ENCODE assay signal across 16 mouse cellular contexts in the genomic region with DNA sequence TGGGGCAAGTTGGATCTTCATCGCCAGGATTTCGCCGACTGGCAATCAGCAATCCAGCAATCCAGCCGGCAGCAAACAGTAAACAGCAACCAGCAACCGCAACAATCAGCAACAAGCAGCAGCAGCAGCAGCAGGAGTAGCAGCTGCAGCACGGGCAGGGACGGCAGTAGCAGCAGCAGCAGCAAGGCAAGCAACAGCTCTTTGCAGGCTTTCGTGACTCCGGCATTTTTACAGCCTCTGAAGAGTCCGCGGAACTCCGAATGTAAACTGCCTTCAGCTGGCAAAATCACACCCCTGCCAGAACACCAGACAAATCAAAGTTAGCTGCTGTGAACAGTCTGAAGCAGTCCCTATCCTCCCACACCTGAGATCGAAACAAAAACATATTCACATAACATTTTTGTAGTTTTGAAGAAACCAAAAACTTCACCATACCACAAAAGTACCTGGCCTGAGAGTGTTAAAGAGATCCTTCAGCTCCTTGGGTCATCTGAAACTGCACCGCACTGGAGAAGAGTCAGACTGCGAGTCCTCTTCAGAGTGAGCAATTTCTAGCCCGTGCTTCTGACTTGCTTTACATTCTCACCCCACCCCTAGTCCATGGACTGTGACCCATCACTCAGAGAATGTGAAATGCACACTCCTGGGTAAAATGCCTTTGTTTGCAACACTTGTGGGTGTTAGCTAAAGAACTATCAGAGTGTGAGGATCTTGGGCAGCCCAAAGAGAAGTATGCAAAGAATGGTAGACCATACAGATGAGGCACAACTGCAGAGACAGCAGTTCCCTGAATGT. TPM values are rescaled to one million over a fixed set of nuclear protein-coding genes. Genes with fewer than 3 reads are reported as not detected.
A peak's percentile ranks its signal among the peaks of the same experiment; 100 is the strongest.
DNase-seq lines count a peak whose midpoint lies in the region; ATAC-seq and TF ChIP-seq lines count a peak whose summit lies in the region.
"Had no signal": no experiment of that assay in that cellular context is flagged by ENCODE, and none has a peak within 500 bp of the region (broad histone marks: within the 10 kb centered on the region; RNA-seq: fewer than 3 reads in every experiment).

No protein-coding gene starts in this region.

- peak overlapping the region; percentile 8; the same call in 1 of the 2 replicates for H3K9ac ChIP-seq in heart, embryonic 14.5 days (ENCODE audit: low read length)
- no peak overlapping the region for H3K9ac ChIP-seq in heart, adult 2 months (ENCODE audit: low read depth, low read length)
- H3K9ac ChIP-seq in kidney, postnatal 0 days (ENCODE audit: low read depth, low read length) = no peak overlapping the region
- H3K9ac ChIP-seq in intestine, embryonic 16.5 days (ENCODE audit: low read depth, low read length) = peak overlapping the region; percentile 45; the same call in 1 of the 2 replicates
- no peak overlapping the region for H3K9ac ChIP-seq in liver, embryonic 12.5 days

- no peaks in the 10 kb centered on the region for H3K36me3 ChIP-seq in heart, embryonic 14.5 days (ENCODE audit: control insufficient read depth, insufficient read depth, low read length)
- H3K36me3 ChIP-seq in heart, adult 2 months (ENCODE audit: control insufficient read depth, insufficient read depth, low read length) = no peaks in the 10 kb centered on the region
- no peaks in the 10 kb centered on the region for H3K36me3 ChIP-seq in kidney, postnatal 0 days (ENCODE audit: insufficient read depth, low read length)
- no peaks in the 10 kb centered on the region for H3K36me3 ChIP-seq in intestine, embryonic 16.5 days (ENCODE audit: control insufficient read depth, insufficient read depth, low read length)
- no peaks in the 10 kb centered on the region for H3K36me3 ChIP-seq in liver, embryonic 12.5 days
- H3K36me3 ChIP-seq: midbrain, embryonic 10.5 days had no signal

- H3K27me3 ChIP-seq in heart, embryonic 14.5 days (ENCODE audit: control insufficient read depth, insufficient read depth, low read length) = no peaks in the 10 kb centered on the region
- no peaks in the 10 kb centered on the region for H3K27me3 ChIP-seq in heart, adult 2 months (ENCODE audit: control insufficient read depth, insufficient read depth, low read length)
- no peaks in the 10 kb centered on the region for H3K27me3 ChIP-seq in kidney, postnatal 0 days (ENCODE audit: insufficient read depth, low read length)
- no peaks in the 10 kb centered on the region for H3K27me3 ChIP-seq in intestine, embryonic 16.5 days (replicated peaks; ENCODE audit: control insufficient read depth, insufficient read depth, low read length)
- no peaks in the 10 kb centered on the region for H3K27me3 ChIP-seq in liver, embryonic 12.5 days (replicated peaks)

- intact Hi-C loops in heart, adult 2 months (cut with DNase I) = no loop called here

- no peak for TF ChIP-seq EP300 in heart, adult 2 months (IDR thresholded peaks at IDR 0.05; ENCODE audit: insufficient read depth, low read depth, low read length)

- H3K27ac ChIP-seq in heart, embryonic 14.5 days (replicated peaks in 1 of 2; ENCODE audit: control insufficient read depth in 1 of 2, insufficient read depth in 1 of 2, low read depth in 2 of 2, low read length in 2 of 2) = no peak overlapping the region
- no peak overlapping the region for H3K27ac ChIP-seq in heart, adult 2 months
- no peak overlapping the region for H3K27ac ChIP-seq in kidney, postnatal 0 days
- no peak overlapping the region for H3K27ac ChIP-seq in intestine, embryonic 16.5 days (ENCODE audit: low read length)
- no peak overlapping the region for H3K27ac ChIP-seq in liver, embryonic 12.5 days
- H3K27ac ChIP-seq: left cerebral cortex, adult 2 months; midbrain, embryonic 10.5 days had no signal

- no peak for DNase-seq in heart, adult 2 months
- DNase-seq in kidney, postnatal 0 days (ENCODE audit: low spot score) = no peak
- DNase-seq in kidney, adult 18-20 months = no peak
- peak; percentile 27 for DNase-seq in R1 (ENCODE audit: low read depth, low spot score)
- no peak for DNase-seq in thymus, postnatal 36 days
- DNase-seq: adrenal gland, postnatal 36 days; cerebellum, adult 2 months; gastrocnemius, postnatal 14 days; lung, postnatal 4 days; spleen, adult 18-20 months; thymus, postnatal 25 days had no signal

- peaks cover 5 to 6% of the 10 kb centered on the region in 2 experiments; a peak in 3 of 4 replicates for H3K4me1 ChIP-seq in heart, embryonic 14.5 days (ENCODE audit: control insufficient read depth in 2 of 2, insufficient read depth in 2 of 2, low read length in 2 of 2)
- H3K4me1 ChIP-seq in heart, adult 2 months (ENCODE audit: control insufficient read depth, insufficient read depth, low read length) = no peaks in the 10 kb centered on the region
- no peaks in the 10 kb centered on the region for H3K4me1 ChIP-seq in kidney, postnatal 0 days (replicated peaks; ENCODE audit: insufficient read depth, low read length)
- no peaks in the 10 kb centered on the region; the same call in 1 of the 2 replicates for H3K4me1 ChIP-seq in intestine, embryonic 16.5 days (ENCODE audit: control insufficient read depth, insufficient read depth, low read length)
- H3K4me1 ChIP-seq in liver, embryonic 12.5 days = no peaks in the 10 kb centered on the region

- 49% methylated on average over 16 of the region's 16 CpGs for WGBS in heart, embryonic 14.5 days
- 66% methylated on average over 16 of the region's 16 CpGs for WGBS in heart, adult 2 months
- WGBS in kidney, postnatal 0 days = 49% methylated on average over 16 of the region's 16 CpGs
- 45% methylated on average over 16 of the region's 16 CpGs for WGBS in intestine, embryonic 16.5 days
- 70% methylated on average over 16 of the region's 16 CpGs for WGBS in liver, embryonic 12.5 days (ENCODE audit: insufficient replicate concordance)

- TF ChIP-seq POLR2A in heart, adult 2 months (IDR thresholded peaks at IDR 0.05; ENCODE audit: insufficient read depth, low read depth, low read length) = no peak

- H3K4me2 ChIP-seq in heart, embryonic 14.5 days (ENCODE audit: low read length) = peak overlapping the region; percentile 43
- H3K4me2 ChIP-seq in kidney, postnatal 0 days (ENCODE audit: low read length) = peak overlapping the region; percentile 35
- H3K4me2 ChIP-seq in intestine, embryonic 16.5 days (ENCODE audit: low read depth, low read length) = peak overlapping the region; percentile 37
- H3K4me2 ChIP-seq in liver, embryonic 12.5 days = no peak overlapping the region

- ATAC-seq in heart, embryonic 14.5 days (ENCODE audit: insufficient number of reproducible peaks, insufficient read depth, low FRiP score, low read depth) = no peak
- ATAC-seq in kidney, postnatal 0 days (replicated peaks; ENCODE audit: low FRiP score, low read depth) = no peak
- ATAC-seq in intestine, embryonic 16.5 days = peak; percentile 71
- no peak for ATAC-seq in liver, embryonic 12.5 days

- no peak for TF ChIP-seq CTCF in heart, adult 2 months (IDR thresholded peaks at IDR 0.05)
- no peak for TF ChIP-seq CTCF in kidney, postnatal 0 days (IDR thresholded peaks at IDR 0.05; ENCODE audit: low read depth)

- H3K4me3 ChIP-seq in heart, embryonic 14.5 days (ENCODE audit: control insufficient read depth in 1 of 2, insufficient read depth in 1 of 2, low read depth in 1 of 2, low read length in 2 of 2) = peak overlapping the region; percentile 4 to 8; a peak in 3 of 4 replicates
- no peak overlapping the region for H3K4me3 ChIP-seq in heart, adult 2 months
- H3K4me3 ChIP-seq in kidney, postnatal 0 days (replicated peaks; ENCODE audit: low read depth, low read length) = no peak overlapping the region
- H3K4me3 ChIP-seq in intestine, embryonic 16.5 days (ENCODE audit: low read length) = peak overlapping the region; percentile 22
- H3K4me3 ChIP-seq in liver, embryonic 12.5 days = no peak overlapping the region
- H3K4me3 ChIP-seq: left cerebral cortex, adult 2 months; midbrain, embryonic 10.5 days had no signal

- no peaks in the 10 kb centered on the region for H3K9me3 ChIP-seq in heart, embryonic 14.5 days (ENCODE audit: control insufficient read depth, low read length)
- H3K9me3 ChIP-seq in kidney, postnatal 0 days (replicated peaks; ENCODE audit: low read length) = no peaks in the 10 kb centered on the region
- no peaks in the 10 kb centered on the region for H3K9me3 ChIP-seq in intestine, embryonic 16.5 days (ENCODE audit: control insufficient read depth, low read length)
- no peaks in the 10 kb centered on the region for H3K9me3 ChIP-seq in liver, embryonic 12.5 days (replicated peaks)
- H3K9me3 ChIP-seq: midbrain, embryonic 10.5 days had no signal

- H3K79me2 ChIP-seq in heart, adult 2 months (replicated peaks; ENCODE audit: control insufficient read depth, insufficient read depth, low read length) = no peaks in the 10 kb centered on the region

RNA-seq across cellular contexts. Expression of a gene that starts 36.8 kb away (rescaled TPM):
- polyA plus RNA-seq in heart, embryonic 14.5 days (2014; fragmentation: Nextera tagmentation; extraction: Ambion mirVana) = 0.35 and 0.47 TPM in 2 replicates
- total RNA-seq in heart, adult 2 months (2021) = under 1 TPM; 0.32 to 0.81 TPM
- 0.21 and 0.23 TPM in 2 replicates for polyA plus RNA-seq in heart, adult 2 months (2012; rRNA removed)
- polyA plus RNA-seq in kidney, postnatal 0 days (2015; fragmentation: Nextera tagmentation; extraction: Ambion mirVana) = 0.70 and 0.74 TPM in 2 replicates
- 0.28 and 0.34 TPM in 2 replicates for polyA plus RNA-seq in intestine, embryonic 16.5 days (2015; fragmentation: Nextera tagmentation; extraction: Ambion mirVana)
- polyA plus RNA-seq in liver, embryonic 12.5 days (2016; fragmentation: Nextera tagmentation; extraction: Ambion mirVana) = 0.30 TPM in 2 replicates

Comparison
In these comparisons a context has a peak if more than half of its experiments do, and no peak if none do; other contexts are left out.
1. H3K4me3 ChIP-seq: peak in heart, embryonic 14.5 days (2 of 2) and intestine, embryonic 16.5 days (single experiment); none in heart, adult 2 months (single experiment), kidney, postnatal 0 days (single experiment) and liver, embryonic 12.5 days (single experiment).
2. H3K9ac ChIP-seq: peak in heart, embryonic 14.5 days (single experiment) and intestine, embryonic 16.5 days (single experiment); none in heart, adult 2 months (single experiment), kidney, postnatal 0 days (single experiment) and liver, embryonic 12.5 days (single experiment).